12 mouse cellular contexts compared by ENCODE assay signal in the genomic region with DNA sequence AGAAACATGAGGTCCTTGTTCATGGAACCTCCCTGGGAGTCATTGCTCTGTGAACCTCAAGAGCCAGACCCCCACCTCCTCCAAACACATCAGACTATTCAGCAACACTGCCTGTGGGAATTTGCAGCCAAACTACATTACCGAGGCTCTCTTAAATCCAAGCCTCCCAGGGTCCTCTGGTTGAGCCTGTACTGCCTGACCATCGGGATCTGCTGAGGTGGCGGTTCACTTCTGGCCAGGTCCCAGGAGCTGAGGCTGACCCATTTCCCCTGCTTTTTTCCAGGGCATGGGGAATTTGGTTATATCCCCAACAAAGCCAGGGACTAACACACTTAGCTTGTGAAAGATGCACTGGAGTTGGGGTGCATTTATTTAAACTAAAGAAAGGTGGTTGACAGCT. TPM values are rescaled to one million over a fixed set of nuclear protein-coding genes. Genes with fewer than 3 reads are reported as not detected.
DNase-seq lines count a peak whose midpoint lies in the region; ATAC-seq lines count a peak whose summit lies in the region.
"Had no signal": no experiment of that assay in that cellular context is flagged by ENCODE, and none has a peak within 500 bp of the region (broad histone marks: within the 10 kb centered on the region; RNA-seq: fewer than 3 reads in every experiment).

No protein-coding gene starts in this region.

- no peak for ATAC-seq in cerebellum, adult (ENCODE audit: insufficient number of reproducible peaks, low FRiP score, low TSS enrichment)
- no peak for ATAC-seq in forebrain, embryonic 16.5 days
- ATAC-seq in midbrain, embryonic 13.5 days: no peak

- H3K27ac ChIP-seq in forebrain, embryonic 16.5 days (ENCODE audit: low read length): no peak overlapping the region
- peak overlapping the region; percentile 37 for H3K27ac ChIP-seq in midbrain, embryonic 13.5 days
- H3K27ac ChIP-seq: embryonic facial prominence, embryonic 13.5 days; heart, embryonic 13.5 days; liver, embryonic 14.5 days had no signal

- DNase-seq in cerebellum, adult 18-20 months: peak; percentile 58 to 61
- peak; percentile 36 for DNase-seq in 3T3-L1 (ENCODE audit: low read depth, low spot score)
- no peak for DNase-seq in right cerebral cortex, postnatal 25 days
- no peak for DNase-seq in kidney, adult 9 months
- DNase-seq in left cerebral cortex, adult 18-20 months (ENCODE audit: low spot score in 2 of 2): no peak

- peak overlapping the region; percentile 41 for H3K9ac ChIP-seq in forebrain, embryonic 16.5 days (replicated peaks; ENCODE audit: low read depth, low read length)
- peak overlapping the region; percentile 57 for H3K9ac ChIP-seq in midbrain, embryonic 13.5 days (replicated peaks)
- H3K9ac ChIP-seq: embryonic facial prominence, embryonic 13.5 days; heart, embryonic 13.5 days; liver, embryonic 14.5 days had no signal

- no peaks in the 10 kb centered on the region for H3K27me3 ChIP-seq in forebrain, embryonic 16.5 days (replicated peaks; ENCODE audit: control insufficient read depth, insufficient read depth, low read length)
- H3K27me3 ChIP-seq in midbrain, embryonic 13.5 days: no peaks in the 10 kb centered on the region

- peaks cover 2% of the 10 kb centered on the region for H3K36me3 ChIP-seq in forebrain, embryonic 16.5 days (ENCODE audit: control insufficient read depth, insufficient read depth)
- H3K36me3 ChIP-seq in midbrain, embryonic 13.5 days: peaks cover 6% of the 10 kb centered on the region
- H3K36me3 ChIP-seq: embryonic facial prominence, embryonic 13.5 days; heart, embryonic 13.5 days had no signal

- H3K9me3 ChIP-seq in forebrain, embryonic 16.5 days (ENCODE audit: control insufficient read depth, low read length): no peaks in the 10 kb centered on the region
- no peaks in the 10 kb centered on the region for H3K9me3 ChIP-seq in midbrain, embryonic 13.5 days
- H3K9me3 ChIP-seq: embryonic facial prominence, embryonic 13.5 days; heart, embryonic 13.5 days had no signal

- WGBS in forebrain, embryonic 16.5 days: 7% methylated on average over 3 of the region's 3 CpGs
- WGBS in midbrain, embryonic 13.5 days: 11% methylated on average over 3 of the region's 3 CpGs

- H3K4me2 ChIP-seq in forebrain, embryonic 16.5 days (ENCODE audit: low read length): peak overlapping the region; percentile 95
- peak overlapping the region; percentile 92 for H3K4me2 ChIP-seq in midbrain, embryonic 13.5 days (replicated peaks)
- H3K4me2 ChIP-seq: heart, embryonic 13.5 days had no signal

- H3K4me1 ChIP-seq in forebrain, embryonic 16.5 days (replicated peaks; ENCODE audit: control insufficient read depth, insufficient read depth, low read length): peaks cover 67% of the 10 kb centered on the region
- H3K4me1 ChIP-seq in midbrain, embryonic 13.5 days (replicated peaks): peaks cover 74% of the 10 kb centered on the region

- peak overlapping the region; percentile 44 for H3K4me3 ChIP-seq in forebrain, embryonic 16.5 days (replicated peaks; ENCODE audit: low read length)
- H3K4me3 ChIP-seq in midbrain, embryonic 13.5 days (replicated peaks): peak overlapping the region; percentile 85
- H3K4me3 ChIP-seq: embryonic facial prominence, embryonic 13.5 days; heart, embryonic 13.5 days had no signal

RNA-seq across cellular contexts. Expression of a gene that starts 4.0 kb away (rescaled TPM):
- 7.4 and 8.4 TPM in 2 replicates for polyA plus RNA-seq in forebrain, embryonic 16.5 days (2015; fragmentation: Nextera tagmentation; extraction: Ambion mirVana)
- 5.1 and 5.3 TPM in 2 replicates for polyA plus RNA-seq in midbrain, embryonic 13.5 days (2015; fragmentation: Nextera tagmentation; extraction: Ambion mirVana)
- total RNA-seq in left cerebral cortex, adult 18-20 months (2021): 100 to 1,000 TPM; 108 to 117 TPM
- total RNA-seq: monocyte, adult 5-6 weeks had no signal

Comparison
In these comparisons a context has a peak if more than half of its experiments do, and no peak if none do; other contexts are left out.
1. DNase-seq: peak in cerebellum, adult 18-20 months (2 of 2) and 3T3-L1 (single experiment); none in right cerebral cortex, postnatal 25 days (single experiment), kidney, adult 9 months (single experiment) and left cerebral cortex, adult 18-20 months (0 of 2).